ENCODE assay signal across 8 mouse cellular contexts in genomic region chr8:45410882-45411281, GRCm38 (mm10). TPM values are rescaled to one million over a fixed set of nuclear protein-coding genes. Genes with fewer than 3 reads are reported as not detected.
DNase-seq lines count a peak whose midpoint lies in the region; ATAC-seq and TF ChIP-seq lines count a peak whose summit lies in the region.

Gene Tlr3, minus strand, starts transcription at chr8:45411080.

- WGBS in spleen, adult 2 months, result 62% methylated on average over 2 of the region's 2 CpGs
- 65% methylated on average over 2 of the region's 2 CpGs for WGBS in forebrain, embryonic 15.5 days
- WGBS in limb, embryonic 11.5 days, result 60% methylated on average over 2 of the region's 2 CpGs
- 81% methylated on average over 2 of the region's 2 CpGs for WGBS in neural tube, embryonic 12.5 days

- TF ChIP-seq POLR2A in spleen, adult 2 months (IDR thresholded peaks at IDR 0.05; ENCODE audit: low read depth, low read length), result no peak

- H3K4me2 ChIP-seq in forebrain, embryonic 15.5 days (replicated peaks), result peak within 1 kb of the TSS; percentile 53
- H3K4me2 ChIP-seq in limb, embryonic 11.5 days (ENCODE audit: low read depth, severe bottlenecking), result peak within 1 kb of the TSS; percentile 39
- peak within 1 kb of the TSS; percentile 53 for H3K4me2 ChIP-seq in neural tube, embryonic 12.5 days (replicated peaks)

- H3K4me3 ChIP-seq in spleen, adult 2 months (ENCODE audit: extremely low read depth, insufficient read depth, insufficient read length), result peak within 1 kb of the TSS; percentile 76
- H3K4me3 ChIP-seq in forebrain, embryonic 15.5 days, result peak within 1 kb of the TSS; percentile 36
- no peak within 1 kb of the TSS for H3K4me3 ChIP-seq in limb, embryonic 11.5 days (ENCODE audit: low read depth, low read length)
- peak within 1 kb of the TSS; percentile 18 for H3K4me3 ChIP-seq in neural tube, embryonic 12.5 days

- intact Hi-C loops in left cerebral cortex, postnatal 36 days (cut with DNase I), result no loop called here

- no peak for DNase-seq in spleen, adult 2 months (ENCODE audit: low read depth in 1 of 2, low spot score in 2 of 2)
- no peak for DNase-seq in spleen, adult 18-20 months
- DNase-seq in limb, embryonic 11.5 days (ENCODE audit: low spot score), result no peak
- no peak for DNase-seq in gastrocnemius, postnatal 4 days (ENCODE audit: low spot score in 2 of 2)
- no peak for DNase-seq in left cerebral cortex, postnatal 36 days (ENCODE audit: low spot score in 2 of 2)
- no peak for DNase-seq in yolk sac, embryonic 10.5 days (ENCODE audit: low spot score)

- no peak for ATAC-seq in forebrain, embryonic 15.5 days (replicated peaks)
- ATAC-seq in limb, embryonic 11.5 days (ENCODE audit: insufficient number of reproducible peaks, low FRiP score, low TSS enrichment, low read depth), result no peak
- no peak for ATAC-seq in neural tube, embryonic 12.5 days (ENCODE audit: low FRiP score, low read depth)

- no peaks in the 10 kb centered on the region for H3K9me3 ChIP-seq in forebrain, embryonic 15.5 days
- H3K9me3 ChIP-seq in limb, embryonic 11.5 days (ENCODE audit: control insufficient read depth, low read length), result no peaks in the 10 kb centered on the region
- H3K9me3 ChIP-seq in neural tube, embryonic 12.5 days, result no peaks in the 10 kb centered on the region

- no peaks in the 10 kb centered on the region for H3K36me3 ChIP-seq in spleen, adult 2 months (ENCODE audit: control insufficient read depth, insufficient read depth, low read length)
- H3K36me3 ChIP-seq in forebrain, embryonic 15.5 days, result no peaks in the 10 kb centered on the region
- H3K36me3 ChIP-seq in limb, embryonic 11.5 days (ENCODE audit: control insufficient read depth, insufficient read depth, low read length), result no peaks in the 10 kb centered on the region
- H3K36me3 ChIP-seq in neural tube, embryonic 12.5 days, result no peaks in the 10 kb centered on the region

- no peaks in the 10 kb centered on the region for H3K27me3 ChIP-seq in spleen, adult 2 months (ENCODE audit: control insufficient read depth, insufficient read depth, low read length)
- no peaks in the 10 kb centered on the region for H3K27me3 ChIP-seq in forebrain, embryonic 15.5 days
- H3K27me3 ChIP-seq in limb, embryonic 11.5 days (ENCODE audit: control insufficient read depth, insufficient read depth, low read length), result no peaks in the 10 kb centered on the region
- H3K27me3 ChIP-seq in neural tube, embryonic 12.5 days (replicated peaks), result no peaks in the 10 kb centered on the region

- peaks cover 2% of the 10 kb centered on the region for H3K4me1 ChIP-seq in spleen, adult 2 months (ENCODE audit: control insufficient read depth, insufficient read depth, insufficient read length)
- H3K4me1 ChIP-seq in forebrain, embryonic 15.5 days, result peaks cover 8% of the 10 kb centered on the region
- no peaks in the 10 kb centered on the region for H3K4me1 ChIP-seq in limb, embryonic 11.5 days (ENCODE audit: control insufficient read depth, insufficient read depth, low read length)
- no peaks in the 10 kb centered on the region for H3K4me1 ChIP-seq in neural tube, embryonic 12.5 days

- no peak for TF ChIP-seq CTCF in spleen, adult 2 months (IDR thresholded peaks at IDR 0.05; ENCODE audit: extremely low read depth, insufficient read depth, insufficient read length, insufficient replicate concordance)

- H3K9ac ChIP-seq in forebrain, embryonic 15.5 days (replicated peaks), result peak within 1 kb of the TSS; percentile 18; the same call in 1 of the 2 replicates
- no peak within 1 kb of the TSS for H3K9ac ChIP-seq in limb, embryonic 11.5 days (ENCODE audit: low read length)
- H3K9ac ChIP-seq in neural tube, embryonic 12.5 days, result 0 out of 2 replicates have a peak within 1 kb of the TSS, but pooled peaks have one; percentile 2

- H3K27ac ChIP-seq in spleen, adult 2 months (ENCODE audit: insufficient read depth, low read length), result peak within 1 kb of the TSS; percentile 69
- no peak within 1 kb of the TSS for H3K27ac ChIP-seq in forebrain, embryonic 15.5 days (replicated peaks)
- no peak within 1 kb of the TSS for H3K27ac ChIP-seq in limb, embryonic 11.5 days (replicated peaks; ENCODE audit: low read depth, low read length)
- no peak within 1 kb of the TSS for H3K27ac ChIP-seq in neural tube, embryonic 12.5 days

RNA-seq across cellular contexts. Expression of gene Tlr3, which starts in this region (rescaled TPM):
- 2.1 and 2.2 TPM in 2 replicates for polyA plus RNA-seq in spleen, adult 2 months (2012; rRNA removed)
- polyA plus RNA-seq in forebrain, embryonic 15.5 days (2015; fragmentation: Nextera tagmentation; extraction: Ambion mirVana), result 0.93 and 0.94 TPM in 2 replicates
- 0.51 and 0.83 TPM in 2 replicates for polyA plus RNA-seq in limb, embryonic 11.5 days (2014; fragmentation: Nextera tagmentation; extraction: Ambion mirVana)
- 0.80 and 1.2 TPM in 2 replicates for polyA plus RNA-seq in neural tube, embryonic 12.5 days (2016; fragmentation: Nextera tagmentation; extraction: Ambion mirVana)
- 1 to 10 TPM; 3.7 to 3.8 TPM for total RNA-seq in gastrocnemius, postnatal 4 days (2021)
- 1 to 10 TPM; 7.5 to 8.1 TPM for total RNA-seq in left cerebral cortex, postnatal 36 days (2021)
